Mouse (Mus musculus) B cell, adult 2 months (primary cell): ENCODE data around the gene Gm10409.
"Not testable (repeated sequence)": the region's sequence is repeated elsewhere in the genome, so short reads cannot be mapped to it uniquely, and the experiment has no call there.

Source experiments
- DNase-seq, 2 experiments: peaks; one replicate each; pipeline ENCODE4 v3.0.0; 2022

Gene Gm10409

DNA sequence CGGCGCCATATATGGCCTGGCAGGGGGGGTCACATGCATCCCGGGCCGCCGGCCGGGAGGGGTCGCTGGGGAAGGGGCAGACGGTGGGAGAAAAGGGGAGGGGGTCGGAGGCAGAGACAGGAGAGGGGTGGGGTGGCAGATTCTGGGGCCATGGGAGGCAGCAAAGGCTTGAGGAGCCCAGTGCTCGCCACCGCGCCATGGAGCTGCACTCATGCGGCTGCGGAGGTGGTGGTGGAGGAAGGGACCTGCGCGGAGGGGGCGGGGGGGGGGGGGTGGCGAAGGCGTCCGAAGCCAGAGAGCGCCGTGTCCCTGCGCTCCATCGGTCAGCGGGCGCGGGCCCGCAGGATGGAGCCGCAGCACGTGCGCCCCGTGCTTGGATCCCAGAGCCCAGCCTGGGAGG, at the start of gene Gm10409:
Gm10409 (plus strand) TSS at position 301 of the 400 bp plus-strand sequence.
- not testable (repeated sequence) for DNase-seq

DNA sequence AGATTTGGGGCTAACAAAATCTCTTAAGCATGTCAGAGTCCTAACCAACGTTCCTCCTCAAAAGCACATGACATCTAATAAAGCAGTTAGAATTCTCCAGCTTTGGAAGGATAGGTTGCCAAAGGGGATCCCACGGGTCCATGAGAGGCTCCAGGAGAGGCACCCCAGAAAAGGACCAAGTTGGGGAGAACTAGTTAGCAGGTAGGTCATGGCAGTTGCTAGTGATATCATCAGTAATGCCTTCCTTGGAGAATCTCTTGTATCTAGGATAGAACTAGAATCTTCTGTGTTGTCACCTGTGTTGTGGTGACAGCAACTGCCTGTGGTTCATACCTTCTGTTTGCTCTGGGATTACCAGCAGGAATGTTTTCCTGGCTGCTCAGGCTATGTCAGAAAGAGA, 17.6 kb upstream of the Gm10409 start, which contains the start of gene Gm10413:
Gm10413 (plus strand) TSS at position 301 of the 400 bp plus-strand sequence.
- not testable (repeated sequence) for DNase-seq

DNA sequence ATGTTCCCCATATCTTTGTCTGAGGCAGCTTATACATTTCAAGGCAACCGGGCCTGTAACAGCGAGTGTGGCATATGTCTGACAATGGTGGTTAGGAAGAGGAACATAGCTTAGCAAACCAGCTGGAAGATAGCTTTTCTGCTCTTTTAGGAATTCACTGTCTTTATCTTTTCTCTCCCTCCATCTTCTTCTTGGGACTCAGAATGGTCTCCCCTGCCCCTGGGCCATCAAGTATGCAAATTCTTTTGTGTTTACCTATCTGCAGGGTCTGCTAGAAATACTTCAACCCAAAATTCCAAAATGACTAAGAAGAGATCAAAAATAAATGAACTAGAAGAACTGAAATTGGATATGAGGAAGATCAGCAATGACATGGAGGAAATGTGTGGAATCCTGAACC, 15.4 kb downstream of the Gm10409 start, which contains the start of gene Gm3005:
Gm3005 (plus strand) TSS at position 301 of the 400 bp plus-strand sequence.
- DNase-seq: not testable (repeated sequence)

DNA sequence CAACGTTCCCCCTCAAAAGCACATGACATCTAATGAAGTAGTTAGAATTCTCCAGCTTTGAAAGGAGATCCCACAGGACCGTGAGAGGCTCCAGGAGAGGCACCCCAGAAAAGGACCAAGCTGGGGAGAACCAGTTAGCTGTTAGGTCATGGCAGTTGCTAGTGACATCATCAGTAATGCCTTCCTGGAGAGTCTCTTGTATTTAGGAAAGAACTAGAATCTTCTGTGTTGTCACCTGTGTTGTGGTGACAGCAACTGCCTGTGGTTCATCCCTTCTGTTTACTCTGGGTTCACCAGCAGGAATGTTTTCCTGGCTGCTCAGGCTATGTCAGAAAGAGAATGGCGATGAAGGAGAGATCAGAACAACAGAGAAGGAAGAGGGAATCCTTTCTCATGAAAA, 36.7 kb downstream of the Gm10409 start, which contains the start of gene Gm10408:
Gm10408 (plus strand) TSS at position 301 of the 400 bp plus-strand sequence.
- not testable (repeated sequence) for DNase-seq
